Mouse (Mus musculus) hindbrain, embryonic 14.5 days (tissue): ENCODE measurements around the gene Ldlrad2. TPM values are rescaled to one million over a fixed set of nuclear protein-coding genes. Genes with fewer than 3 reads are reported as not detected.
A peak's percentile ranks its signal among the peaks of the same experiment; 100 is the strongest.
"Not testable (repeated sequence)": the region's sequence is repeated elsewhere in the genome, so short reads cannot be mapped to it uniquely, and the experiment has no call there.

ENCODE experiments used
- ATAC-seq: fragments of 200-750 bp; cut with Nextera tagmentation; 2 replicates; pipeline ENCODE4 v1.8.0; 2017; ENCODE audit warnings: moderate number of reproducible peaks, mild to moderate bottlenecking, moderate TSS enrichment, moderate library complexity; ENCODE audit not compliant: low FRiP score
- DNase-seq: peaks from one replicate; pipeline ENCODE4 v3.0.0-alpha.2; 2015; ENCODE audit warnings: low spot score
- H3K27ac ChIP-seq: fragments of 300-500 bp; sonication (generic); 2 replicates; pipeline ENCODE4 v1.5.1; 2014; ENCODE audit warnings: mild to moderate bottlenecking, moderate library complexity
- H3K27me3 ChIP-seq: fragments of 300-500 bp; sonication (generic); 2 replicates; pipeline ENCODE4 v1.6.1; 2014; ENCODE audit warnings: mild to moderate bottlenecking, low read length, mixed read lengths; ENCODE audit not compliant: control insufficient read depth, insufficient read depth
- H3K36me3 ChIP-seq: fragments of 300-500 bp; sonication (generic); replicated peaks from 2 replicates; pipeline ENCODE4 v1.6.1; 2014; ENCODE audit not compliant: control insufficient read depth, insufficient read depth
- H3K4me1 ChIP-seq: fragments of 300-500 bp; sonication (generic); replicated peaks from 2 replicates; pipeline ENCODE4 v1.6.1; 2014; ENCODE audit warnings: antibody characterized with exemption, low read length, mixed read lengths; ENCODE audit not compliant: control insufficient read depth, insufficient read depth
- H3K4me2 ChIP-seq: fragments of 300-500 bp; sonication (generic); replicated peaks from 2 replicates; pipeline ENCODE4 v1.6.1; 2014; ENCODE audit warnings: mild to moderate bottlenecking, moderate library complexity
- H3K4me3 ChIP-seq: fragments of 300-500 bp; sonication (generic); replicated peaks from 2 replicates; pipeline ENCODE4 v1.5.1; 2014; ENCODE audit warnings: mild to moderate bottlenecking, low read length
- H3K9ac ChIP-seq: fragments of 300-500 bp; sonication (generic); 2 replicates; pipeline ENCODE4 v1.6.1; 2014
- H3K9me3 ChIP-seq: fragments of 300-500 bp; sonication (generic); 2 replicates; pipeline ENCODE4 v1.6.1; 2016; ENCODE audit warnings: low read length; ENCODE audit not compliant: control insufficient read depth
- WGBS: fragments of 180-500 bp; shearing (Covaris S2); extraction: QIAGEN DNeasy Blood & Tissue Kit; methylation state at CpG from one replicate; pipeline ENCODE4 v1.1.7; 2014; 5-methylcytosine and 5-hydroxymethylcytosine counted together
- polyA plus RNA-seq: library from polyadenylated mRNA; unstranded; fragments of >200 nt; fragmentation: Nextera tagmentation; extraction: Ambion mirVana; gene quantifications from 2 replicates; pipeline ENCODE4 v1.2.1, GENCODE M21; 2014

Gene Ldlrad2
- polyA plus RNA-seq, 1 experiment from 2014 or later = not detected

- H3K9ac ChIP-seq = peak overlapping the region; percentile 84
- peak; percentile 39 for DNase-seq
- peak overlapping the region; percentile 97 for H3K4me2 ChIP-seq
- ATAC-seq = peak; percentile 2; the same call in 1 of the 2 replicates
- no peaks in the 10 kb centered on the region for H3K9me3 ChIP-seq
- peak overlapping the region; percentile 99 for H3K27ac ChIP-seq
- H3K36me3 ChIP-seq = no peaks in the 10 kb centered on the region
- H3K27me3 ChIP-seq = no peaks in the 10 kb centered on the region
- 4% methylated on average over 40 of the region's 40 CpGs for whole genome bisulfite sequencing
- H3K4me3 ChIP-seq = peak overlapping the region; percentile 85
- peaks cover 24% of the 10 kb centered on the region for H3K4me1 ChIP-seq
These were observed 20.3 kb upstream of the Ldlrad2 start for GRCm38 (mm10) chr4:137594496-137595270.

DNA sequence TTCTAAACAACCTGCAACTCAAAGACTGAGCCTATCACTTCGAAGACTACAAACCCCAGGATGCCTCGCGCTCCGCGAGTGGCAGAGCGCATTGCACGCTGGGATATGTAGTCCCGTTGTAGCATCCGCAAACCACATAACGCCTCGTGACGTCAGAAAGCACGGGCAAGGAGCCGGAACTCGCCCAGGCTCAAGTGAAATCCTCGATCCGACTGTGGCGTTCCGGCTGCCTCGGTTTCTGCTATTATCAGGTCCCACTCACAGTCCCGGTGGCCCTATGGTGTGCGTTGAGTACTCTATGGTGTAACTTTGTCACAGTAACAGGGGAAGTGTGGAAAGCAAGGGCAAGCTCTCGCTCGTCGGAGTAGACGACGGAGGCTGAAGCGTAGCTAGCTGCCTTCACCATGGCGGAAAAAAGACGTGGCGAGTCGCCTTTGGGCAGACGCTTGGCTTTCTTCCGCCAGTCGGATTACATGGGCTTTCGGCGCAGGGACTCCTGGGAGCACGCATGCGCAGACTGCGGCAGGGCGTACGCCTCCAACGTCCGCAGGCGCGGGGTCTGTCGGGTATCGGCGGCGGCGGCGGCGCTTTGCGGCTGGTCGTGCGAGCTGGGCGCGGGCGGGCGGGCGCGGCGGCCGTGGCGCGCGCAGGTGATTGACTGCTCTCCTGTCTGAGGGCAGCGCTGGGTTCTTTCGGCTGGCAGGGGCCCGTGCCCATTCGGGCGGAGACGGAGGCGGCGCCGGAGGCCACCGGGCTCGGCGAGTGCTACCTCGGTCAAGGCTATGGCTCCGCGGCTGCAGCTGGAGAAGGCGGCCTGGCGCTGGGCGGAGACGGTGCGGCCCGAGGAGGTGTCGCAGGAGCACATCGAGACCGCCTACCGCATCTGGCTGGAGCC lies 19.5 kb upstream of the Ldlrad2 start, which contains the start of gene Usp48:
Gene Usp48 (plus strand): TSS at position 155 of the 895 bp plus-strand sequence.
- peak within 1 kb of the TSS; percentile 97 for H3K4me2 ChIP-seq
- peak; percentile 100 for DNase-seq
- peak within 1 kb of the TSS; percentile 84 for H3K9ac ChIP-seq
- peaks cover 18% of the 10 kb centered on the region for H3K4me1 ChIP-seq
- peak within 1 kb of the TSS; percentile 85 for H3K4me3 ChIP-seq
- ATAC-seq = peak; percentile 93
- H3K36me3 ChIP-seq = no peaks in the 10 kb centered on the region
- peak within 1 kb of the TSS; percentile 99 for H3K27ac ChIP-seq
- under 1% methylated on average over 78 of the region's 92 CpGs for WGBS
- H3K9me3 ChIP-seq = no peaks in the 10 kb centered on the region
- H3K27me3 ChIP-seq = no peaks in the 10 kb centered on the region

DNA sequence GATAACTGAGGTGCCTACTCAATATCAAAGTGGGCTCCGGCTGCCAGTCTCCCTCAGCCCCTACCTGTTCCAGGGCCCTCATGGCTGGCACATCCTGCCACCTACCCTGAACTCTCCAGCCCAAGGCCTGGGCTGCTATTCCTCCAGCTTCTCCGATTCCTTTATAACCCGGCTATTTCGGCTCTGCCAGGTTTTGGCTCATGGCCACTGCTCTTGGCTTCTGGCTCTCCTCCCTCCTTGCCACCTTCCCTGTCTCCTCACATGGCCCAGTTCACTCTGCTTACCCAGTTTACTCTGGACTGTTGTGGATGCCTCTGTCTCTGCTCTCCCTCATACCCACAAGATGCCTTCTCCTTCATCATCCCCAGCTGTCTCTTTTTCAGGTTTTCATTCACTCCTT lies 16.6 kb upstream of the Ldlrad2 start:
- WGBS = 87% methylated on average over 4 of the region's 4 CpGs
- peaks cover 13% of the 10 kb centered on the region for H3K4me1 ChIP-seq
- H3K9me3 ChIP-seq = no peaks in the 10 kb centered on the region
- no peak overlapping the region for H3K4me2 ChIP-seq
- H3K9ac ChIP-seq = no peak overlapping the region
- H3K27ac ChIP-seq = no peak overlapping the region
- no peaks in the 10 kb centered on the region for H3K36me3 ChIP-seq
- no peak for ATAC-seq
- no peak overlapping the region for H3K4me3 ChIP-seq
- no peak for DNase-seq
- no peaks in the 10 kb centered on the region for H3K27me3 ChIP-seq

- Histone ChIP-seq H3K9ac (no peak overlapping the region), H3K27ac (no peak overlapping the region), H3K4me1 (no peaks in the 10 kb centered on the region), H3K27me3 (no peaks in the 10 kb centered on the region), H3K9me3 (no peaks in the 10 kb centered on the region), H3K4me3 (no peak overlapping the region), H3K4me2 (no peak overlapping the region), H3K36me3 (no peaks in the 10 kb centered on the region)
- no peak for DNase-seq
- WGBS = 94% methylated on average over 3 of the region's 3 CpGs
- no peak for ATAC-seq
These were observed 15.2 kb upstream of the Ldlrad2 start for GRCm38 (mm10) chr4:137589586-137589985.

- H3K27me3 ChIP-seq, H3K9ac ChIP-seq, H3K4me2 ChIP-seq, H3K27ac ChIP-seq, H3K4me1 ChIP-seq, DNase-seq, H3K9me3 ChIP-seq, ATAC-seq, H3K36me3 ChIP-seq, H3K4me3 ChIP-seq: not testable (repeated sequence)
- WGBS = 90% methylated on average over 2 of the region's 3 CpGs
These were observed 14.7 kb upstream of the Ldlrad2 start for GRCm38 (mm10) chr4:137589095-137589494.

- Histone ChIP-seq H3K36me3 (no peaks in the 10 kb centered on the region), H3K27ac (no peak overlapping the region), H3K9me3 (no peaks in the 10 kb centered on the region), H3K27me3 (peaks cover 18% of the 10 kb centered on the region), H3K4me3 (no peak overlapping the region), H3K9ac (no peak overlapping the region), H3K4me1 (peaks cover 5% of the 10 kb centered on the region; the same call in 1 of the 2 replicates), H3K4me2 (no peak overlapping the region)
- WGBS = 23% methylated on average over 3 of the region's 3 CpGs
- ATAC-seq (no peak), DNase-seq (no peak)
These were observed 7.4 kb upstream of the Ldlrad2 start for GRCm38 (mm10) chr4:137581815-137582214.

- peaks cover 5% of the 10 kb centered on the region; the same call in 1 of the 2 replicates for H3K4me1 ChIP-seq
- 87% methylated on average over 2 of the region's 2 CpGs for WGBS
- no peak overlapping the region for H3K4me3 ChIP-seq
- H3K4me2 ChIP-seq = no peak overlapping the region
- no peak for DNase-seq
- no peak overlapping the region for H3K27ac ChIP-seq
- no peak for ATAC-seq
- H3K36me3 ChIP-seq = no peaks in the 10 kb centered on the region
- H3K9me3 ChIP-seq = no peaks in the 10 kb centered on the region
- no peak overlapping the region for H3K9ac ChIP-seq
- peaks cover 18% of the 10 kb centered on the region for H3K27me3 ChIP-seq
These were observed 5.9 kb upstream of the Ldlrad2 start for GRCm38 (mm10) chr4:137580299-137580698.

DNA sequence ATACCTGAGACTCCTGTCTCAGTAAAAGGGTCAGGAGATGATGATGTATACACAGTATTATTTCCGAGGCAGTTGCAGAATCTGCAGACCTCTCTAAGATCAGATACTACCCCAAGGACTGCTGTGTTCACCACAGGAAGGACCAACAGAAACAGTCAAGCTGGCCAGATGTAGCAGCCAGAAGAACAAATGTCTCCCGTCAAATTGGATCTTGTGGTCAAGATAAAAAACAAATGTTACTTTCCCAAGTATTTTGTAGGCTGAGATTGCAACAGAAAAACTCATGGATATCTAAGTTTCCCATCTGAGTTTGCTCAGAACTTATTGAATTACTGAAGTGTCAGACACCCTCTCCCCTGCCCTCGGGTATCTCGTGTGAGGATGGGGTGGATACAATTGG lies 5.4 kb upstream of the Ldlrad2 start:
- peaks cover 5% of the 10 kb centered on the region; the same call in 1 of the 2 replicates for H3K4me1 ChIP-seq
- no peak overlapping the region for H3K27ac ChIP-seq
- H3K9ac ChIP-seq = no peak overlapping the region
- H3K4me3 ChIP-seq = no peak overlapping the region
- peaks cover 18% of the 10 kb centered on the region for H3K27me3 ChIP-seq
- H3K36me3 ChIP-seq = no peaks in the 10 kb centered on the region
- whole genome bisulfite sequencing = 81% methylated on average over 4 of the region's 4 CpGs
- ATAC-seq (no peak), DNase-seq (no peak)
- no peaks in the 10 kb centered on the region for H3K9me3 ChIP-seq
- no peak overlapping the region for H3K4me2 ChIP-seq
